Mouse (Mus musculus): Measurements from ENCODE around the gene Olfr961. TPM values are rescaled to one million over a fixed set of nuclear protein-coding genes. Genes with fewer than 3 reads are reported as not detected.

Olfr961 gene
- total RNA-seq, 1 experiment from 2014 or later: not detected

Other genes starting within 250 kb of the Olfr961 start
- gene Olfr952, start 217.9 kb upstream of the Olfr961 start, total RNA-seq (2017): not detected in 2 replicates
- not detected in 2 replicates for gene Olfr954, start 188.4 kb upstream of the Olfr961 start, total RNA-seq (2017)
- gene Olfr955, start 173.1 kb upstream of the Olfr961 start, total RNA-seq (2017): not detected in 2 replicates
- gene Olfr44, start 151.1 kb upstream of the Olfr961 start, total RNA-seq (2017): 0.12 TPM in 1 of 2 replicates, not detected in the other
- not detected in 2 replicates for gene Olfr957, start 129.3 kb upstream of the Olfr961 start, total RNA-seq (2017)
- not detected in 2 replicates for gene Olfr958, start 91.0 kb upstream of the Olfr961 start, total RNA-seq (2017)
- gene Olfr959, start 69.5 kb upstream of the Olfr961 start, total RNA-seq (2017): 0.12 TPM in 1 of 2 replicates, not detected in the other
- gene AW551984, start 40.7 kb upstream of the Olfr961 start, total RNA-seq (2017): not detected in 2 replicates
- gene Olfr148, start 34.4 kb upstream of the Olfr961 start, total RNA-seq (2017): not detected in 2 replicates
- gene Olfr960, start 23.7 kb upstream of the Olfr961 start, total RNA-seq (2017): not detected in 2 replicates
- not detected in 2 replicates for gene Olfr963, start 22.1 kb downstream of the Olfr961 start, total RNA-seq (2017)
- not detected in 2 replicates for gene Olfr149, start 62.0 kb downstream of the Olfr961 start, total RNA-seq (2017)
- gene Olfr965, start 66.3 kb downstream of the Olfr961 start, total RNA-seq (2017): not detected in 2 replicates
- gene Olfr150, start 85.9 kb downstream of the Olfr961 start, total RNA-seq (2017): not detected in 2 replicates
- not detected in 2 replicates for gene Olfr967, start 101.2 kb downstream of the Olfr961 start, total RNA-seq (2017)
- gene Olfr968, start 138.2 kb downstream of the Olfr961 start, total RNA-seq (2017): not detected in 2 replicates
- gene Olfr969, start 145.9 kb downstream of the Olfr961 start, total RNA-seq (2017): not detected in 2 replicates
- gene Olfr970, start 163.8 kb downstream of the Olfr961 start, total RNA-seq (2017): not detected in 2 replicates
- gene Olfr971, start 191.8 kb downstream of the Olfr961 start, total RNA-seq (2017): not detected in 2 replicates
- gene Olfr972, start 221.3 kb downstream of the Olfr961 start, total RNA-seq (2017): not detected in 2 replicates

Measured in neutrophil, adult 5-6 weeks (primary cell).